Mouse (Mus musculus) forebrain, embryonic 14.5 days (tissue): Measurements from ENCODE around the gene Trim75. TPM values are rescaled to one million over a fixed set of nuclear protein-coding genes. Genes with fewer than 3 reads are reported as not detected.
"Not testable (repeated sequence)": the region's sequence is repeated elsewhere in the genome, so short reads cannot be mapped to it uniquely, and the experiment has no call there.

Source experiments
- ATAC-seq: fragments of 200-750 bp; cut with Nextera tagmentation; 2 replicates; pipeline ENCODE4 v1.8.0; 2017; ENCODE audit warnings: mild to moderate bottlenecking, moderate library complexity
- DNase-seq: peaks from one replicate; pipeline ENCODE4 v3.0.0-alpha.2; 2015; ENCODE audit warnings: low spot score
- H3K27ac ChIP-seq: fragments of 300-500 bp; sonication (generic); 2 replicates; pipeline ENCODE4 v1.5.1; 2014; ENCODE audit warnings: low read depth, mild to moderate bottlenecking, control low read depth, low read length, moderate library complexity
- H3K27me3 ChIP-seq: fragments of 300-500 bp; sonication (generic); replicated peaks from 2 replicates; pipeline ENCODE4 v1.6.1; 2014; ENCODE audit warnings: low read length, control low read depth, mixed read lengths; ENCODE audit not compliant: control insufficient read depth, insufficient read depth
- H3K36me3 ChIP-seq: fragments of 300-500 bp; sonication (generic); 2 replicates; pipeline ENCODE4 v1.6.1; 2014; ENCODE audit warnings: low read length, control low read depth; ENCODE audit not compliant: control insufficient read depth, insufficient read depth
- H3K4me1 ChIP-seq: fragments of 300-500 bp; sonication (generic); 2 replicates; pipeline ENCODE4 v1.6.1; 2014; ENCODE audit warnings: antibody characterized with exemption, low read length, control low read depth; ENCODE audit not compliant: control insufficient read depth, insufficient read depth
- H3K4me2 ChIP-seq: fragments of 300-500 bp; sonication (generic); 2 replicates; pipeline ENCODE4 v1.6.1; 2014; ENCODE audit warnings: mild to moderate bottlenecking, control low read depth, low read length
- H3K4me3 ChIP-seq: fragments of 300-500 bp; sonication (generic); 2 replicates; pipeline ENCODE4 v1.5.1; 2014; ENCODE audit warnings: low read depth, low read length, control low read depth
- H3K9ac ChIP-seq: fragments of 300-500 bp; sonication (generic); 2 replicates; pipeline ENCODE4 v1.6.1; 2014; ENCODE audit warnings: mild to moderate bottlenecking, low read length, control low read depth, moderate library complexity
- H3K9me3 ChIP-seq: fragments of 300-500 bp; sonication (generic); replicated peaks from 2 replicates; pipeline ENCODE4 v1.6.1; 2016; ENCODE audit warnings: low read length, control low read depth, mixed read lengths; ENCODE audit not compliant: control insufficient read depth
- WGBS: fragments of 180-500 bp; shearing (Covaris S2); extraction: QIAGEN DNeasy Blood & Tissue Kit; methylation state at CpG from one replicate; pipeline ENCODE4 v1.1.7; 2014; 5-methylcytosine and 5-hydroxymethylcytosine counted together
- polyA plus RNA-seq: library from polyadenylated mRNA; unstranded; fragments of >200 nt; fragmentation: Nextera tagmentation; extraction: Ambion mirVana; gene quantifications from 2 replicates; pipeline ENCODE4 v1.2.1, GENCODE M21; 2014

Trim75 gene
- polyA plus RNA-seq, 1 experiment from 2014 or later = 0.09 TPM

GRCm38 (mm10) chr8:65018423-65018822, 30.8 kb upstream of the Trim75 start, which contains the start of the genes Trim61 and Trim60:
Gene Trim61, minus strand, starts transcription at chr8:65018523.
Gene Trim60, minus strand, starts transcription at chr8:65018584.
- Histone ChIP-seq H3K27me3 (no peaks in the 10 kb centered on the region), H3K36me3 (no peaks in the 10 kb centered on the region), H3K9ac (no peak within 1 kb of the TSS), H3K27ac (no peak within 1 kb of the TSS), H3K4me1 (no peaks in the 10 kb centered on the region), H3K4me3 (no peak within 1 kb of the TSS), H3K4me2 (no peak within 1 kb of the TSS), H3K9me3 (no peaks in the 10 kb centered on the region)
- DNase-seq (no peak), ATAC-seq (no peak)
- WGBS = 88% methylated on average over 8 of the region's 8 CpGs

GRCm38 (mm10) chr8:65007616-65008015, 20.0 kb upstream of the Trim75 start:
- not testable (repeated sequence) for ATAC-seq, DNase-seq, H3K27me3 ChIP-seq, H3K27ac ChIP-seq, H3K4me2 ChIP-seq, H3K4me3 ChIP-seq, H3K9ac ChIP-seq, H3K4me1 ChIP-seq, H3K9me3 ChIP-seq, H3K36me3 ChIP-seq
- 81% methylated on average over 6 of the region's 6 CpGs for WGBS

- no peaks in the 10 kb centered on the region for H3K36me3 ChIP-seq
- H3K27me3 ChIP-seq = no peaks in the 10 kb centered on the region
These were observed 11.3 kb upstream of the Trim75 start for GRCm38 (mm10) chr8:64998806-64999365.

GRCm38 (mm10) chr8:64983150-64983897, 4.3 kb downstream of the Trim75 start:
- DNase-seq (peak; percentile 0), ATAC-seq (no peak)
- WGBS = 75% methylated on average over 20 of the region's 20 CpGs
- Histone ChIP-seq H3K27me3 (no peaks in the 10 kb centered on the region), H3K27ac (no peak overlapping the region), H3K36me3 (no peaks in the 10 kb centered on the region), H3K9ac (no peak overlapping the region), H3K4me3 (no peak overlapping the region), H3K4me2 (no peak overlapping the region), H3K9me3 (no peaks in the 10 kb centered on the region), H3K4me1 (no peaks in the 10 kb centered on the region)

More at GRCm38 (mm10) chr8:64998806-64999365, 11.3 kb upstream of the Trim75 start:
- H3K9me3 ChIP-seq = no peaks in the 10 kb centered on the region
- no peak overlapping the region for H3K4me2 ChIP-seq
- H3K27ac ChIP-seq = no peak overlapping the region
- 83% methylated on average over 4 of the region's 4 CpGs for WGBS
- ATAC-seq (no peak), DNase-seq (no peak)
- no peak overlapping the region for H3K4me3 ChIP-seq
- no peak overlapping the region for H3K9ac ChIP-seq
- no peaks in the 10 kb centered on the region for H3K4me1 ChIP-seq

- no peak overlapping the region for H3K27ac ChIP-seq
- H3K4me1 ChIP-seq = no peaks in the 10 kb centered on the region
- no peaks in the 10 kb centered on the region for H3K27me3 ChIP-seq
- no peak for DNase-seq
- ATAC-seq = no peak
- H3K36me3 ChIP-seq = peaks cover 3% of the 10 kb centered on the region; the same call in 1 of the 2 replicates
- no peak overlapping the region for H3K4me2 ChIP-seq
- H3K9ac ChIP-seq = no peak overlapping the region
- H3K4me3 ChIP-seq = no peak overlapping the region
- no peaks in the 10 kb centered on the region for H3K9me3 ChIP-seq
These were observed 24.8 kb downstream of the Trim75 start for GRCm38 (mm10) chr8:64962836-64963235.

- Histone ChIP-seq H3K27ac (no peak overlapping the region), H3K9me3 (no peaks in the 10 kb centered on the region), H3K27me3 (no peaks in the 10 kb centered on the region), H3K9ac (no peak overlapping the region), H3K4me1 (no peaks in the 10 kb centered on the region), H3K36me3 (peaks cover 3% of the 10 kb centered on the region; the same call in 1 of the 2 replicates), H3K4me3 (no peak overlapping the region), H3K4me2 (no peak overlapping the region)
- no peak for DNase-seq
- ATAC-seq = no peak
- 87% methylated on average over 9 of the region's 9 CpGs for WGBS
These were observed 28.6 kb downstream of the Trim75 start for GRCm38 (mm10) chr8:64959025-64959424.

- no peaks in the 10 kb centered on the region for H3K27me3 ChIP-seq
- H3K9me3 ChIP-seq = no peaks in the 10 kb centered on the region
- no peak overlapping the region for H3K9ac ChIP-seq
- ATAC-seq = no peak
- no peaks in the 10 kb centered on the region for H3K36me3 ChIP-seq
- H3K4me2 ChIP-seq = no peak overlapping the region
- DNase-seq = no peak
- H3K4me1 ChIP-seq = no peaks in the 10 kb centered on the region
- WGBS = 28% methylated on average over 6 of the region's 6 CpGs
- H3K27ac ChIP-seq = no peak overlapping the region
- no peak overlapping the region for H3K4me3 ChIP-seq
These were observed 35.5 kb downstream of the Trim75 start for GRCm38 (mm10) chr8:64952101-64952500.

- ATAC-seq (no peak), DNase-seq (no peak)
- no peaks in the 10 kb centered on the region for H3K9me3 ChIP-seq
- WGBS = 93% methylated on average over 1 of the region's 1 CpGs
- H3K27me3 ChIP-seq = no peaks in the 10 kb centered on the region; the same call in 1 of the 2 replicates
- H3K36me3 ChIP-seq = no peaks in the 10 kb centered on the region
- H3K9ac ChIP-seq = no peak overlapping the region
- no peaks in the 10 kb centered on the region for H3K4me1 ChIP-seq
- no peak overlapping the region for H3K4me2 ChIP-seq
- H3K4me3 ChIP-seq = no peak overlapping the region
- no peak overlapping the region for H3K27ac ChIP-seq
These were observed 39.3 kb downstream of the Trim75 start for GRCm38 (mm10) chr8:64948371-64948770.

- Histone ChIP-seq H3K9me3 (no peaks in the 10 kb centered on the region), H3K36me3 (no peaks in the 10 kb centered on the region), H3K9ac (peak overlapping the region; percentile 63), H3K27me3 (no peaks in the 10 kb centered on the region; the same call in 1 of the 2 replicates), H3K4me1 (no peaks in the 10 kb centered on the region), H3K4me2 (peak overlapping the region; percentile 63), H3K27ac (peak overlapping the region; percentile 65; the same call in 1 of the 2 replicates), H3K4me3 (peak overlapping the region; percentile 81)
- DNase-seq (no peak), ATAC-seq (no peak)
- 9% methylated on average over 10 of the region's 10 CpGs for WGBS
These were observed 40.0 kb downstream of the Trim75 start for GRCm38 (mm10) chr8:64947698-64948034.
